9 mouse cellular contexts compared by ENCODE assay signal in the genomic region with DNA sequence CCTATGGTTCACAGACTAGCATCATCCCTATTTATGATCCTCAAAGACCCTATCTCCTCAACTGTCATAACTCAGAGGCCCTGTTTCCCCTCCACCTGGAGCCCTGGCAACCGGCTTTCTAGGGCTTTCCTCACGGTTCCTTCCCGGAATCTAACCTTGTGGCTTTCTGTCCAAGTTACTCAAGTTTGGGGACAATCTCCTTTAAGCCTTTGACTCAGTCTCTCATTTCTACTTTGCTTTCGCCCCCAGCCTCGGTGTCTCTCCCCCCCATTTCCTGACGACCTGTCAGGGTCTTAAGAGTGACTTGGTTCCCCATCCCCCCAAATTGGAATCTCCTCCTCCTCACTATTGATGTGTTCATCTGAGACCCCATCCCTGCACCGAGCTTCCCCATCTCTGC. TPM values are rescaled to one million over a fixed set of nuclear protein-coding genes. Genes with fewer than 3 reads are reported as not detected.
DNase-seq lines count a peak whose midpoint lies in the region; ATAC-seq and TF ChIP-seq lines count a peak whose summit lies in the region.
"Had no signal": no experiment of that assay in that cellular context is flagged by ENCODE, and none has a peak within 500 bp of the region (broad histone marks: within the 10 kb centered on the region; RNA-seq: fewer than 3 reads in every experiment).

No protein-coding gene starts in this region.

- TF ChIP-seq CTCF in spleen, adult 2 months (IDR thresholded peaks at IDR 0.05; ENCODE audit: extremely low read depth, insufficient read depth, insufficient read length, insufficient replicate concordance), result no peak

- H3K27ac ChIP-seq in spleen, adult 2 months (ENCODE audit: insufficient read depth, low read length), result no peak overlapping the region
- no peak overlapping the region for H3K27ac ChIP-seq in forebrain, embryonic 15.5 days (replicated peaks)
- no peak overlapping the region for H3K27ac ChIP-seq in liver, embryonic 12.5 days
- H3K27ac ChIP-seq in stomach, embryonic 16.5 days (ENCODE audit: low read length), result no peak overlapping the region

- peak overlapping the region; percentile 65; the same call in 1 of the 2 replicates for H3K4me3 ChIP-seq in spleen, adult 2 months (ENCODE audit: extremely low read depth, insufficient read depth, insufficient read length)
- H3K4me3 ChIP-seq in forebrain, embryonic 15.5 days, result peak overlapping the region; percentile 53
- H3K4me3 ChIP-seq in liver, embryonic 12.5 days, result peak overlapping the region; percentile 74
- peak overlapping the region; percentile 54 for H3K4me3 ChIP-seq in stomach, embryonic 16.5 days (replicated peaks; ENCODE audit: low read length)

- H3K9ac ChIP-seq in forebrain, embryonic 15.5 days (replicated peaks), result peak overlapping the region; percentile 56; the same call in 1 of the 2 replicates
- peak overlapping the region; percentile 70 for H3K9ac ChIP-seq in liver, embryonic 12.5 days
- peak overlapping the region; percentile 64; the same call in 1 of the 2 replicates for H3K9ac ChIP-seq in stomach, embryonic 16.5 days (ENCODE audit: low read length)

- H3K36me3 ChIP-seq in spleen, adult 2 months (ENCODE audit: control insufficient read depth, insufficient read depth, low read length), result peaks cover 5% of the 10 kb centered on the region
- no peaks in the 10 kb centered on the region for H3K36me3 ChIP-seq in forebrain, embryonic 15.5 days
- H3K36me3 ChIP-seq in liver, embryonic 12.5 days, result peaks cover 7% of the 10 kb centered on the region; the same call in 1 of the 2 replicates
- no peaks in the 10 kb centered on the region for H3K36me3 ChIP-seq in stomach, embryonic 16.5 days (ENCODE audit: control insufficient read depth, insufficient read depth, low read length)

- no peak for ATAC-seq in forebrain, embryonic 15.5 days (replicated peaks)
- ATAC-seq in liver, embryonic 12.5 days, result no peak
- ATAC-seq in stomach, embryonic 16.5 days (ENCODE audit: insufficient read depth, low FRiP score), result no peak

- H3K9me3 ChIP-seq in forebrain, embryonic 15.5 days, result no peaks in the 10 kb centered on the region
- no peaks in the 10 kb centered on the region for H3K9me3 ChIP-seq in liver, embryonic 12.5 days (replicated peaks)
- H3K9me3 ChIP-seq in stomach, embryonic 16.5 days (replicated peaks; ENCODE audit: control insufficient read depth, low read length), result no peaks in the 10 kb centered on the region

- 6% methylated on average over 7 of the region's 7 CpGs for WGBS in spleen, adult 2 months
- WGBS in forebrain, embryonic 15.5 days, result 1% methylated on average over 7 of the region's 7 CpGs
- 3% methylated on average over 7 of the region's 7 CpGs for WGBS in liver, embryonic 12.5 days (ENCODE audit: insufficient replicate concordance)
- 2% methylated on average over 7 of the region's 7 CpGs for WGBS in stomach, embryonic 16.5 days

- H3K27me3 ChIP-seq in spleen, adult 2 months (ENCODE audit: control insufficient read depth, insufficient read depth, low read length), result peaks cover 25% of the 10 kb centered on the region
- peaks cover 86% of the 10 kb centered on the region for H3K27me3 ChIP-seq in forebrain, embryonic 15.5 days
- H3K27me3 ChIP-seq in liver, embryonic 12.5 days (replicated peaks), result peaks cover 60% of the 10 kb centered on the region
- H3K27me3 ChIP-seq in stomach, embryonic 16.5 days (ENCODE audit: control insufficient read depth, insufficient read depth, low read length), result peaks cover 62% of the 10 kb centered on the region

- no peak for TF ChIP-seq POLR2A in spleen, adult 2 months (IDR thresholded peaks at IDR 0.05; ENCODE audit: low read depth, low read length)

- peaks cover 22% of the 10 kb centered on the region for H3K4me1 ChIP-seq in spleen, adult 2 months (ENCODE audit: control insufficient read depth, insufficient read depth, insufficient read length)
- peaks cover 69% of the 10 kb centered on the region for H3K4me1 ChIP-seq in forebrain, embryonic 15.5 days
- H3K4me1 ChIP-seq in liver, embryonic 12.5 days, result peaks cover 90% of the 10 kb centered on the region
- peaks cover 36% of the 10 kb centered on the region for H3K4me1 ChIP-seq in stomach, embryonic 16.5 days (ENCODE audit: control insufficient read depth, insufficient read depth, low read length)

- no peak for DNase-seq in spleen, adult 2 months (ENCODE audit: low read depth in 1 of 2, low spot score in 2 of 2)
- no peak for DNase-seq in spleen, adult 18-20 months
- DNase-seq in retina, postnatal 1 day, result no peak
- no peak for DNase-seq in T-cell, adult 2 months (ENCODE audit: low spot score)
- DNase-seq in urinary bladder, postnatal 10 days (ENCODE audit: low spot score), result no peak

- H3K4me2 ChIP-seq in forebrain, embryonic 15.5 days (replicated peaks), result peak overlapping the region; percentile 96
- peak overlapping the region; percentile 99 for H3K4me2 ChIP-seq in liver, embryonic 12.5 days
- peak overlapping the region; percentile 97 for H3K4me2 ChIP-seq in stomach, embryonic 16.5 days (ENCODE audit: low read depth, low read length)

RNA-seq across cellular contexts. Expression of a gene that starts 0.6 kb away (rescaled TPM):
- 1.1 and 1.2 TPM in 2 replicates for polyA plus RNA-seq in spleen, adult 2 months (2012; rRNA removed)
- 1.5 and 2.2 TPM in 2 replicates for polyA plus RNA-seq in forebrain, embryonic 15.5 days (2015; fragmentation: Nextera tagmentation; extraction: Ambion mirVana)
- polyA plus RNA-seq in liver, embryonic 12.5 days (2016; fragmentation: Nextera tagmentation; extraction: Ambion mirVana), result 0.42 and 0.45 TPM in 2 replicates
- 0.14 and 0.15 TPM in 2 replicates for polyA plus RNA-seq in stomach, embryonic 16.5 days (2015; fragmentation: Nextera tagmentation; extraction: Ambion mirVana)
- polyA plus RNA-seq: neural tube, embryonic 11.5 days had no signal

RNA-seq across cellular contexts. Expression of a gene that starts 3.3 kb away (rescaled TPM):
- polyA plus RNA-seq in spleen, adult 2 months (2012; rRNA removed), result 8.1 and 9.3 TPM in 2 replicates
- 0.25 TPM in 1 of 2 replicates, not detected in the other for polyA plus RNA-seq in forebrain, embryonic 15.5 days (2015; fragmentation: Nextera tagmentation; extraction: Ambion mirVana)
- polyA plus RNA-seq in liver, embryonic 12.5 days (2016; fragmentation: Nextera tagmentation; extraction: Ambion mirVana), result 231 and 238 TPM in 2 replicates
- polyA plus RNA-seq in stomach, embryonic 16.5 days (2015; fragmentation: Nextera tagmentation; extraction: Ambion mirVana), result 5.9 and 8.6 TPM in 2 replicates

RNA-seq across cellular contexts. Expression of a gene that starts 16.7 kb away (rescaled TPM):
- polyA plus RNA-seq in spleen, adult 2 months (2012; rRNA removed), result 59.7 and 67.4 TPM in 2 replicates
- polyA plus RNA-seq in forebrain, embryonic 15.5 days (2015; fragmentation: Nextera tagmentation; extraction: Ambion mirVana), result 2.8 and 3.0 TPM in 2 replicates
- polyA plus RNA-seq in liver, embryonic 12.5 days (2016; fragmentation: Nextera tagmentation; extraction: Ambion mirVana), result 9.9 TPM in 2 replicates
- 15.0 and 16.3 TPM in 2 replicates for polyA plus RNA-seq in stomach, embryonic 16.5 days (2015; fragmentation: Nextera tagmentation; extraction: Ambion mirVana)

RNA-seq across cellular contexts. Expression of a gene that starts 30.0 kb away (rescaled TPM):
- polyA plus RNA-seq in spleen, adult 2 months (2012; rRNA removed), result 75.8 and 99.7 TPM in 2 replicates
- polyA plus RNA-seq in forebrain, embryonic 15.5 days (2015; fragmentation: Nextera tagmentation; extraction: Ambion mirVana), result 112 and 115 TPM in 2 replicates
- polyA plus RNA-seq in liver, embryonic 12.5 days (2016; fragmentation: Nextera tagmentation; extraction: Ambion mirVana), result 89.3 and 91.4 TPM in 2 replicates
- 131 and 141 TPM in 2 replicates for polyA plus RNA-seq in stomach, embryonic 16.5 days (2015; fragmentation: Nextera tagmentation; extraction: Ambion mirVana)

RNA-seq across cellular contexts. Expression of a gene that starts 34.4 kb away (rescaled TPM):
- 0.28 and 0.65 TPM in 2 replicates for polyA plus RNA-seq in spleen, adult 2 months (2012; rRNA removed)
- 0.37 and 2.2 TPM in 2 replicates for polyA plus RNA-seq in forebrain, embryonic 15.5 days (2015; fragmentation: Nextera tagmentation; extraction: Ambion mirVana)
- 0.62 TPM in 1 of 2 replicates, not detected in the other for polyA plus RNA-seq in liver, embryonic 12.5 days (2016; fragmentation: Nextera tagmentation; extraction: Ambion mirVana)
- 0.46 and 0.89 TPM in 2 replicates for polyA plus RNA-seq in stomach, embryonic 16.5 days (2015; fragmentation: Nextera tagmentation; extraction: Ambion mirVana)

Comparison
In these comparisons a context has a peak if more than half of its experiments do, and no peak if none do; other contexts are left out.
1. RNA of a gene that starts 3.3 kb away (polyA plus RNA-seq): 231 to 238 TPM in liver, embryonic 12.5 days; 5.9 to 8.6 TPM in stomach, embryonic 16.5 days, 8.1 to 9.3 TPM in spleen, adult 2 months and 0.25 TPM in forebrain, embryonic 15.5 days; every median in the first group is over 10 times any median in the second.
2. Peak in every context shown above with its lines, with median percentiles within 50 percentile points of each other: H3K4me3 ChIP-seq, H3K4me2 ChIP-seq and H3K9ac ChIP-seq.